Mouse (Mus musculus) heart, postnatal 10 days (tissue): ENCODE measurements around the gene D5Ertd579e. TPM values are rescaled to one million over a fixed set of nuclear protein-coding genes. Genes with fewer than 3 reads are reported as not detected.

Experiments used
- DNase-seq, 2 experiments: peaks; one replicate each; pipeline ENCODE4 v3.0.0; 2021
- intact Hi-C: fragments of 180-260 bp; cut with DNase I; formaldehyde crosslinking; loops from one replicate; pipeline ENCODE4 v1.15.1; 2025
- total RNA-seq, 2 experiments: library from RNA; stranded (reverse); gene quantifications; 2 replicates each; pipeline ENCODE4 v1.2.3; 2021

D5Ertd579e gene
- total RNA-seq, 2 experiments from 2014 or later = 93.6 to 97.2 TPM

- intact Hi-C loops = no loop called here
- peak in 1 of 2 experiments; percentile 64 for DNase-seq
These were observed 26.6 kb upstream of the D5Ertd579e start for GRCm38 (mm10) chr5:36722415-36722856.

GRCm38 (mm10) chr5:36720710-36721375 lies 25.0 kb upstream of the D5Ertd579e start:
- peak in 1 of 2 experiments; percentile 53 for DNase-seq
- intact Hi-C loops = no loop called here

- intact Hi-C loops = no loop called here
- no peak for DNase-seq
These were observed 24.4 kb upstream of the D5Ertd579e start for GRCm38 (mm10) chr5:36720219-36720618.

- intact Hi-C loops = no loop called here
- no peak for DNase-seq
These were observed 23.8 kb upstream of the D5Ertd579e start for GRCm38 (mm10) chr5:36719601-36720000.

GRCm38 (mm10) chr5:36719135-36719534 lies 23.3 kb upstream of the D5Ertd579e start:
- intact Hi-C loops = no loop called here

GRCm38 (mm10) chr5:36717889-36718288 lies 22.1 kb upstream of the D5Ertd579e start:
- intact Hi-C loops = no loop called here
- no peak for DNase-seq

More at GRCm38 (mm10) chr5:36719135-36719534, 23.3 kb upstream of the D5Ertd579e start:
- DNase-seq = no peak

- no peak for DNase-seq
- intact Hi-C loops = no loop called here
These were observed 21.0 kb upstream of the D5Ertd579e start for GRCm38 (mm10) chr5:36716816-36717215.

GRCm38 (mm10) chr5:36714832-36715231 lies 19.0 kb upstream of the D5Ertd579e start:
- intact Hi-C loops = no loop called here
- no peak for DNase-seq

GRCm38 (mm10) chr5:36713693-36714092 lies 17.9 kb upstream of the D5Ertd579e start:
- intact Hi-C loops = loop anchor here (2.0 kb wide), 2 partner anchors 17 to 25 kb away; partner anchors contain the start of gene D5Ertd579e
- DNase-seq = no peak

GRCm38 (mm10) chr5:36712553-36713534 lies 17.0 kb upstream of the D5Ertd579e start:
- intact Hi-C loops = loop anchor here (2.0 kb wide), 2 partner anchors 16 to 26 kb away; partner anchors contain the start of gene D5Ertd579e
- peak; percentile 94 for DNase-seq

- DNase-seq = no peak
- intact Hi-C loops = loop anchor here (2.0 kb wide), 2 partner anchors 15 to 27 kb away; partner anchors contain the start of gene D5Ertd579e
These were observed 16.0 kb upstream of the D5Ertd579e start for GRCm38 (mm10) chr5:36711863-36712262.

- DNase-seq = no peak
- intact Hi-C loops = no loop called here
These were observed 10.0 kb upstream of the D5Ertd579e start for GRCm38 (mm10) chr5:36705792-36706191.

GRCm38 (mm10) chr5:36705390-36705789 lies 9.6 kb upstream of the D5Ertd579e start:
- no peak for DNase-seq
- intact Hi-C loops = no loop called here

GRCm38 (mm10) chr5:36704684-36705083 lies 8.9 kb upstream of the D5Ertd579e start:
- DNase-seq = no peak
- intact Hi-C loops = no loop called here

- DNase-seq = peak in 1 of 2 experiments; percentile 61
- intact Hi-C loops = no loop called here
These were observed 5.3 kb upstream of the D5Ertd579e start for GRCm38 (mm10) chr5:36700939-36701620.

GRCm38 (mm10) chr5:36698689-36699088 lies 2.9 kb upstream of the D5Ertd579e start:
- DNase-seq = no peak
- intact Hi-C loops = loop anchor here (1.0 kb wide), 1 partner anchor 35 kb away; no protein-coding TSS in a partner anchor

GRCm38 (mm10) chr5:36698067-36698670 lies 2.3 kb upstream of the D5Ertd579e start:
- intact Hi-C loops = loop anchor here (1.0 kb wide), 1 partner anchor 35 kb away; no protein-coding TSS in a partner anchor
- DNase-seq = no peak

- intact Hi-C loops = loop anchor here (2.0 kb wide), 1 partner anchor 16 kb away; no protein-coding TSS in a partner anchor
- peak in 1 of 2 experiments; percentile 37 for DNase-seq
These were observed 878 bp upstream of the D5Ertd579e start for GRCm38 (mm10) chr5:36696504-36697300.

- DNase-seq = no peak
- intact Hi-C loops = loop anchor here (1.0 kb wide), 1 partner anchor 45 kb away; no protein-coding TSS in a partner anchor
These were observed 819 bp downstream of the D5Ertd579e start for GRCm38 (mm10) chr5:36695005-36695404.
